Mouse (Mus musculus) layer of hippocampus, postnatal 36 days (tissue): ENCODE measurements around the gene Wdr18. TPM values are rescaled to one million over a fixed set of nuclear protein-coding genes. Genes with fewer than 3 reads are reported as not detected.

Source experiments
- DNase-seq, 2 experiments: peaks; one replicate each; pipeline ENCODE4 v3.0.0; 2022
- total RNA-seq, 2 experiments: library from RNA; stranded (reverse); gene quantifications; 2 replicates each; pipeline ENCODE4 v1.2.3; 2021

Gene Wdr18
- total RNA-seq, 2 experiments from 2014 or later, result 43.2 to 48.2 TPM

DNA sequence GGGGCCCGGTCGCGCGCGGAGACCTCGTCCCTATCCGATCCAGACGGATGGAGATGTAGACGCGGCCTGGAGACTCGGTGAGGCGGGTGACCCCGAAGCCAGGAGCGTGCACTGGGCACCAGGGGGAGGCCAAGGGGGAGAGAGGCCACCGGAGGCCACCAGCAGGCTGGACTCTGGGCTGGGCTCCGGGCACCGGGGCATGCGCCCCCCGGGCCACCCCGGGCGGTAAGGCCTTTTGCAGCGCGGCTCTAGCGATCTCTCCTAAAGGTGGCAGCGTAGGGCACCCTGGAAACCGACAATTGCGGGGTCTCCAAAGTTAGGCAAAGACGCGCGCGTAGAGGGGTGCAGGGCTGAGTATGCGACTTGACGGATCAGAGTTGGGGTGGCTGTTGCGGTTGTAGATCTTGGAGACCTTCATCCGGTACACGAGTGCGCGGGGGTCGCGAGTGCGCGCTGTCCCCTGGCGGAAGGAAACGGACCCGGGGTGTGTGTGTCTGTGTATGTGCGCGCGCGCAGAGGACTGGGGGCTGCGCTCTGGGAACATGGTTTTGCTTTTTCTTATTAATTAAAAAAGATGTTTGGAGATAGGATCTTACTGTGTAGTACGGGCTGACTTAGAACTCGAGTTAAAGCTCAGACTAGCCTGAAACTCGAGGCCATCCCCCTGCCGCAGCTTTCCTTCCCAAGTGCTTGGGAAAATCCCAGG, 32.5 kb upstream of the Wdr18 start:
- peak; percentile 50 to 58 for DNase-seq

DNA sequence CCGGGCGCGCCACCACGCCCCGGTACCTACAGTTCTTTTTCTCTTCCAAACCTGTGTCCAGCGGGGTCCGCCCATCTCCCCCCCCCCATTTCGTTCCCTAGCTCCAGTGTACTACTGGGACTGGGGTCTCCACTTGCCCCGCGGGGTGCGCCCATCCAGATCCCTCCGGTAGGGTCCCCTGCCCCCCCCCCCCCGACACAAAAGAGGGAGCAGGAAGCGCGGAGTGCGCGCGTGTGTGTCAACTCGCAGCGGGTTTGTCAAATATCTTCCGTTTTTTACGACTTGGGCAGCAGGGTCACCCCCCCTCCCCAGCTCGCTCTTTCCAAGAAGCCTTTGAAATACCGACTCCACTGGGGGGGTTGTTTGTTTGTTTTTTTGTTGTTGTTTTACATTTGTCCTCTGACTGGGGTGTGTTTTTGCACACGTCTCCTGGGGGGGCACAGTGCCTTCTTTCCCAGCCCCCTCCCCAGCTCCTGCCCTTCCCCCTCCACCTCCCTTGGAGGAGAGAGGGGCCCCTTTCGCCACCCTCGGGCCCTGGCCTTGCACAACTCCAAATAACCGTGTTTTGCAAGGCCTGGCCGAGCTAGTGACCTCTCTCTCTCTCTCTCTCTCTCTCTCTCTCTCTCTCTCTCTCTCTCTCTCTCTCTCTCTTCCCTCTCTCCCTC, 31.8 kb upstream of the Wdr18 start:
- no peak for DNase-seq

DNA sequence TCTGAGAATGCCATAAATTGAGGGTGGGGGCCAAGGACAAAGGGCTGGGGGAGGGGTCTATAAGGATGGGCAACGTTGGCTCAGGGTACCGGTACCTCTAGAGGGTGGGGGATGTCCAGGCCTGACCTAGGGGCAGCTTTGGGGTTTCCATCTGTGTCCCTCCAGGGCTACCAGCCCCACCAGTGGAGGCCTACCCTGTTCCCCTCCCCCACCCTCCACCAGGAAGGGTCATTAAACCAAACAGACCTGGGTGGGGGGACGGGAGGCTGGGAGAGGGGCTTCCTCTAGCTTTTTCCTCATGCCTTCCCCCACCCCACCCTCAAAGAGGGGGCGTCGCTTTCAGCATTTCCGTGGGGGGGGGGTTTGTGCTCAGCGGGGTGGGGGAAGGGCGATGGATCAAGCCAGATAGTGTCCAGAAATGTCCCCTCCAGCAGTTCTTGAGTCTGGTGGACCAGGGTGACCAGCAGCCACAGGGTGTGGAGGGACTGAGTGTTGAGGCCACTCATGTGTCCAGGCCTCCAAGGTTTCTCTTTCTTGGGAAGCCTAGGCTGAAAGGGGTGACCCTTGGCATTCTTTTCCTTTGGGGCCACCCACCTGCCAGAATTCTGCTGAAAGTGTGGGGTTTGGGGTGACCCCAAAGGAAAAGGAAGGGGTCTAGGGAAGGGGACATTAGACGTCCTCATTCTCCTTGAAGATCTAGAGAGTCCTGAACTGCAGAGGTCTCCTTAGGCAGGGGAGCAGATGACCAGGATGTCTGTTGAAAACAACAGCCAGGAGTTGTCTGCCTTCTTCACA, 30.8 kb upstream of the Wdr18 start:
- no peak for DNase-seq

DNA sequence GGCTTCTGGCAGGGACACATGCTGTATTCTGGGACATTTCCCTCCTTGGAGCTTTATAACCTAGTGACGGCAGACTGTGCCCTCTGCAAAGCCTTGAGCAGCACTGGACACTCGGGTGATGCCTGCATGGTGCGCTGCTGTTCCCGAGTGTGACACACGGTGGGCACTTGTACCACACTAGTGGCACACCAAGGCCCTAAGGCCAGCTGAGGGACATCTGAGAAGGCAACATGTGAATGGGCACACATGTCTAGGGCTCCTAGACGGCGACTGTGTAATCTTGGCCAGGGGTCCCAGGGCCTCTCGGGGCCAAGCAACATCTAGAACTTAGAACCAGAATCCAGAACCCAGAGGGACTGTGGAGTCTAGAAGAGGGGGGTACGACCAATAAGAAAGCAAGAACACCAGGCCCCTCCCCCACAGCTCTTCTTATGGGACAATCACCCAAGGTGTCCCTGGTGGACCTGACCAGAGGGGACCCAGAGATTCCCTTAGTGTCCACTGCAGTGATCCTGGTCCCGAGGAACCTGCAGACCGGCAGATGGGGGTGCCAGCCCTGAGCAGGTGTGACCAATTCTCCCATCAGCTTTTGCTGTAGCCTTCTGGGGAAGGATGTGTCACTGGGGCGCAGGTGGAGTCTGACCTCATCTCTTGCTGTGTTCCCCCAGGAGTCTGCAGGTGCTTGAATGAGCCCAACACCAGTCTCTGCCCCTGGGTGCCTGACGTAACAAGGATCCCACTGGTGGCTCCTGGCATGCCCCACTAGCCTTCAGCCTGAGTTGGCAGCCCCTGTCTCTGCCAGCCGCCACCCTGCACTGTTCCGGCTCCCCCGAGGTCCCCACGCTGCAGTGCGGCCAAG, 29.8 kb upstream of the Wdr18 start:
- no peak for DNase-seq

DNA sequence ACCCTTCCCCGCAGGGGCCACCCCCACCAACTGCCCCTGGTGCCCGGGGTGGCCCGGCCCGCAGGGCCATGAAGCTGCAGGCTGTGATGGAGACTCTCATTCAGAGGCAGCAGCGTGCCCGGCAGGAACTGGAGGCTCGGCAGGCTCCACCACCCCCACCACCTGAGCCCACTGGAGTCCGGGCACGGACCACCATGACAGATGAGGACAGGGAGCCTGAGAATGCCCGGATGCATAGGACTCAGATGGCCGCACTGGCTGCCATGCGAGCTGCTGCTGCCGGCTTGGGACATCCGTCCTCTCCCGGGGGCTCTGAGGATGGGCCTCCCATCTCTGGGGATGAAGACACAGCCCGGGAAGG, 29.1 kb upstream of the Wdr18 start:
- DNase-seq, result no peak

DNA sequence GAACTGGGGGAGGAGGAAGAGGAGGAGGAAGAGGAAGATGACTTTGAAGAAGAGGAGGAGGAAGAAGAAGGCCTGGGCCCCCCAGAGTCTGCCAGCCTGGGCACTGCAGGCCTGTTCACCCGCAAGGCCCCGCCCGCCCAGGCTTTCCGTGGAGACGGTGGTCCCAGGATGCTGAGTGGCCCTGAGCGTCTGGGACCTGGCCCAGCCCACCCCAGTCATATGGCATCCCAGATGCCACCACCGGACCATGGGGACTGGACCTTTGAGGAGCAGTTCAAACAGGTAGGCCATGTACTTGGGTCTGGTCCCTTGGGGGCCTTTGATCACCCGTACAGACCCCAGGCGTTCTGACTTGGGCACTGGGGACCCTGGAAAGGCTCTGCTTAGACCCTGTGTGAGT, 28.2 kb upstream of the Wdr18 start:
- DNase-seq, result no peak

DNA sequence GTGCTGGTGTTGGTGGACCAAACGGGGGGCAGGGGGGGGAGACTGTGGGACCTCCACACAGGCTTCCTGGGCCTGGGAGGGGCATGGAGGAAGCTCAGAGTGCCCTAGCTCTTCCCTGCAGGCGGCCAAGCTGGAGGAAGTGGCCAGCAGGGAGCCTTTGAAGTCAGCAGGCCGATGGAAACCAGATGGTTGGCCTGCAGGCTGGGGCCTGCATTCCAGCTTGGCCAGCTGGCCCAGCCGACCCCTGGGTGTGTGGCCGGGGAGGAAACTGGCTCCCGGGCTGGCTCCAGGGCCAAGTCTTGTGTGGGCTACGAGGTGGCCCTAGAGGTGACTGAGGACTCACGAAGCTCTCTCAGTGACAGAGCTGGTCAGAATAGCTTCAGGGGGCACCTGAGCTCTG, 27.2 kb upstream of the Wdr18 start:
- peak in 1 of 2 experiments; percentile 55 for DNase-seq

DNA sequence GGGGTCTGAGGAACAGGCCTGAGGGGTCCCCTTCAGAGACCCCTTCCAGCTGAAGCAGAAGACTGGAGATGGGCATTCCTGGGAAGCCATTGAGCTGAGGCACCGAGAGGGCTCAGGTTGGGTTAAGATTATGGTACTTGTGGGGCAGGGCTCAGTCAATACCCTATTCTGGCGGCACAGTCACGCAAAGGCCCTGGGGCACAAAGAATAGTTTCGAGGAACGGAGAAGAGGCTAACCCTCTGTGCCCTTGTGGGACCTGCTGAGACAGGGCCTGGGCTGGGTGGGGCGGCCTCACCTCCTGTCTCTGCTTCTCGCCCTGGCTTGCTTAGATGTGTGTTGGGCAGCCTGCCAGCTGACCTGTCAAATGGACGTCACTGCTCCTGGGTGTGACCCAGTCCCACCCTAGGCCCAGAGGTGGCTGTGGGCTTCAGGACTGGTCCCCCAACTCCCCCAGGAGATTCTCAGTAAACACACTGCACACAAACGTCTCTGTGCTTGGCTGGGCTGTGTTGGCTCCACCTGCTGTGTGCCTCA, 26.7 kb upstream of the Wdr18 start:
- no peak for DNase-seq

DNA sequence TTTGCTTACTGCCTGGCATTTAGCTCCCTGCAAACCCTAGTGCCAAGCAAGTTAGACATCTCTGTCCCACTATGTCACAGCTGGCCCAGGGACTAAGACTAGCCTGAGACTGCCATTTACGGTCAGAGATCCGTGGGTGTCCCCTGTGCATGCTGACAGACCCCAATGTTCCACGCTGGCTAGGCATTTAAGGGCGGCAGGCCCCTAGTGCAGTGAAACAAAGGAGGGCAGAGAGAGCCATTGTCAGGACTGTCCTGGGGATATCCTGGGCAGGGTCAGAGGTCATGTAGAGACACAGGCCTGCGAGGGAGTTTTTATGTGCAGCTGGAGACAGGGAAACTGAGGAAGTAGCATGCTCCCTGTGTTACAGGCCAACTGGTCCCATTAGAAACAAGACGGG, 26.1 kb upstream of the Wdr18 start:
- DNase-seq, result no peak

DNA sequence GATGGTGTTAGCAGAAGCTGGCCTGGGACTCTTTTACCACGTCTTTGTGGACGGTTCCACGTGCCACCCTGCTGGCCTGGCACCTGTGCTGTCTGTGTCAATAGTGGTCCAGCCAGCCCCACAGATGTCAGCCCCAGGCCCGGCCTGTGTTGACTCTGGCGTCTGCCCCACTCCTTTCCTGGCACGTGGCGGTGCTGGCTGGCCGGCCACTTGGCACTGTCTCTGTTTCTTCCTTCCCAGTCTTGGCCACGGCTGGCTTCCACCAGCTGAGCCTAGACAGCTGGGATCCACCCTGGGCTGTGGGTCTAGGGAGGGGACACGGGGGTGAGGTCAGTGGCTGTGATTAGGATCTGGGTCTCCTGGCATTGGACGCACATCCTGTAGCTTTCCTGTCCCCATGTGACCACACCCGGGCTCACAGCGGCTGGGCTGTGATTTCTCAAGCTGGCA, 25.7 kb upstream of the Wdr18 start:
- DNase-seq, result peak; percentile 68 to 82

DNA sequence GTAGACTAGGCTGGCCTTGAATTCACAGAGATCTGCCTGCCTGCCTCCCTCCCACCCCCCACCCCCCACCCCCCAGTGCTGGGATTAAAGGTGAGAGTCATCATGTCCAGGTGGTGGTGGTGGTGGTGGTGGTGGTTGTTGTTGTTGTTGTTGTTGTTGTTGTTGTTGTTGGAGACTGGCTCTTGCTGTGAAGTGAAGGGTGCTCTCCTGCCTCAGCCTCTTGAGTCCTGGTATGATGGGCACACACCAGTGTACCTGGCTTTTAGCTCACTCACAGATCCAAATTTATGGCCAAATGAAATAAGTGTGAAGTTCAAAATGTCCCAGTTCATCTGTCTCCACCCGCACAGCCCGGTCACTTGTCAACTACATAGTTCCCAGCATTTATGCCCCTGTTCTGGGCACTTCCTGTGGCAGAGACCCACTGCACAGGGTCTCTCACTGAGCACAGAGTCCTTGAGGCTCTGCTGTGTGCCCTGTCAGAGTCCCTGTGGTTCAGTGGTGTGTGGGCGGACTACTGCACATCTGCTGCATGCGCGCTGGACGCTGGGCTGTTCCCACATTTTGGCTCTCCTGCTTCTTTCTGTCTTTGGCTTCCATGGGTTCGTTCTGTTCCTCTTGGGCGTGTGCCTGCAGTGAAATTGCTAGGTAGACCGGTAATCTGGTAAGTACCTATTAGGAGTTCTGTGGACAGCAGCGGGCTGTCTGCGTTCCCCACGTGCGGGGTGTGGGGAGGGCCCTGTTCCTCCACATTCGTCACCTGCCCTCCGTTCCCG, 25.0 kb upstream of the Wdr18 start:
- no peak for DNase-seq

DNA sequence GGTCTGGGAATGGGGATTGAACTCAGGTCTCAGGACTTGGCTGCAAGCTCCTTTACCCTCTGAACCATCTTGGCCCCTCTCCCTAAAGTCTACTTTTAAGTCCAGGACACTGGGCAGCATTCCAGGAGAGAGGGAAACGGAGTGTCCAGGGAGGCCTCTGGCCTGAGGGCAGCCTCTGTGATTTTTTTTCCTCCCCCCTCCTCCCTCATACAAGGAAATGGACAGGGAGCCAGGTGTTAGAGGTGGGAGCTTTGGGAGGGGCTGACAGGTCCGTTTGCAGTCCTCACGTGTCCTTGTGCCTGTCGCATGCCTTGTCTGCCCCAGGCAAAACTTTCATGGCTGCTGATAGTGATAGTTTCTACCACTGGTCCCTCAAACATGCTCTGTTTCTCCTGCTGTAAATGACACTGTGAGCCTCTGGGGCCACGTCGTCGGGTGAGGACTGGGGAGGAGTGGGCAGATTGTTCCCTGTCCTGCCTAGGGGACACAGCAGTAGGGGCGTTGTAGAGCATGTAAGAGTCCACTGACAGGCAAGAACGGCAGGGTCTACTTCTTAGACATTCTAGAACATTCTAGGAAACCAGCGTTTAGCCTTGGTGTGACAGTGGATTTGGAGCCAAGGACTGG, 23.6 kb upstream of the Wdr18 start:
- DNase-seq, result no peak

DNA sequence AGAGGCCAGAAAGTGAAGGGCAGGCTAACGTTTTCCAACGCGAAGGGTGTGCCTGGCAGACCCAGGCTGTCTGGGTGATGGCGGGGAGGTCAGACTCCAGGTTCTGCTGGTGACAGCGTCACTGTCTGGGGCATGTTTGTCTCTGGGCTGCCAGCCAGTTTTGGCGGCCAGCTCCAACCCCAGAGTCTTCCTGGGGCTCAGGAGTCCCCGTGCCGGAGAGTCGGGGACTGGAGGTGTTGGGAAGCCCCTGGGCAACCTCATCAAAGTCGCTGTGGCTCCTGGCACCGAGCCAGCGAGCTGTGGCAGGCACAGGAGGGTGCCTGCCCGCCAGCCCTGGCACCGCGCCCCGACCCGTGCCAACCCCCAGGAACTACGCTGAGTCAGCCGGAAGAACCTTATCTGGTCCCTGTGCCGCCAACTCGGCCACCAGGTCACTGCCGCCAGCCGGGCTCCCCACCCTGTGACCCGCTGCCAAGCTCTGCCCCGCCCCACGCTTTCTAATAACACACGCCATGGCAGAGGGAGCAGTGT, 23.0 kb upstream of the Wdr18 start:
- DNase-seq, result no peak

DNA sequence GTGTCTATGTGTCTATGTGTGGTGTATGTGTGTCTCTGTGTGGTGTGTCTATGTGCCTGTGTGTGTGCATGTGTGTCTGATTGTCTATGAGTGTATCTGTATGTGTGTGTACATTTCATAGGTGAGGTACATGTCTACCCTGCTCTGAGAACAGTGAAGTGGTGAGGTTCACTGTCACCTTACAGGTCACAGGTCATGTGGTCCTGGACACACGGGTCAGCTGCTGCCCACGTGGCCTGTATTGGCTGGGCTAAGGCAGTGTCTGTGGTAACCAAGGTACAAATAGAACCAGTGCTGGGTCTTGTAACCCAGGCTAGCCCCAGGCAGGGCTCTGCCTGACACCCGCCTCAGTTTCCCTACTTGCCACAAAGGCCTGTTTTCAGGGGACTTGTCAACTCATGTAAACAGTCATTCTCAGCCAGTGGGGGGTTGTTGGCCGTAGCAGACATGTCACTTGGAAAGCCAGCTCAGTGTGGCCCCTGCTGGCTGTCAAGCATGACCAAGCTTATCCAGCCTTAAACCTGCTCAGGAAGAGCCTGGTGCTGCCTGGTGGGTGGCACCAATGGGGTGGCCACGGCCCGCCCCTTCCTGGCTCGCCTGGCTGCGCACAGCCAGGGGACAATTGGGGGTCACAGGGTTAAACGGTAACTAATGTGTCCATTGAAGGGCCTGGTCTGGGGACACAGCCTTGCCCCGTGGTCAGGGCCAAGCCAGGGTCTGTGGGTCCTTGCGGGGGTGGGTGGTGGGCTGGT, 22.0 kb upstream of the Wdr18 start:
- DNase-seq, result no peak

DNA sequence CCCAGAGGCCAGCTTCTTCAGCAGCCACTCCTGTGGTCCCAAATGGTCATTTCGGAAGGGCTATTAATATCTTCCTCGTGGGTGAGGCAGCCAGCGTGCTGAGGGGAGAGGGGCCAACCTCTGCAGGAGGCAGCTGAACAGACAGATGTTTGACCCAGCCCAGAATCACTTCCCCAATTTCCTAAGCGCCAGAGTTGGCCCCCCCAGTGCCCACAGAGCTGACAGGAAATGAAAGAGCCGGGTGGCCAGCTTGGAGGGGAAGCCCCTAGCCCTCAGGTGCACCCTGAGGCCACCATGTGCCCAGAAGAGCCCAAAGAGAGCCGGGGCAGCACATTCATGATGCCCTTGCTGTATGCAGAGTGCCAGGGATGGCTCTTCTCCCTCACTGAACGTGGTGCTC, 19.2 kb upstream of the Wdr18 start:
- no peak for DNase-seq

DNA sequence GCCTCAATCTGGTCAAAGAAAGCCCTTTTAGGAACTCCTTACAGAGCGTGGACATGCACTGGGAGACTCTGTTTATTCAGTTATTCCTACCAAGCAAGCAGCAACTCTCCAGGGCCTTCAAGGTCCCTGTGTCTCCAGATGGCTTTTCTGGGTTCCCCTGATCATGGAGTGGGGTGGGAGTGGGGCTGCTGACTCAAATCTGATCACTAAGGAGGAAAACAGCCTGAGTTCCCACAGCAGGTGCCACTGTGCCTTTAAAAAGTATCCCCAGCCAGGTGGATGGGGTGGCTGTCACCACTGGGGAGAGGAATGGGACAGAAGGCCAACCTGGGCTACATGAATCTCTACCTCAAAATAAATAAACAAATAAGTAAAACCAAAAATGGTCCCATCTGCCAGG, 17.0 kb upstream of the Wdr18 start:
- no peak for DNase-seq

DNA sequence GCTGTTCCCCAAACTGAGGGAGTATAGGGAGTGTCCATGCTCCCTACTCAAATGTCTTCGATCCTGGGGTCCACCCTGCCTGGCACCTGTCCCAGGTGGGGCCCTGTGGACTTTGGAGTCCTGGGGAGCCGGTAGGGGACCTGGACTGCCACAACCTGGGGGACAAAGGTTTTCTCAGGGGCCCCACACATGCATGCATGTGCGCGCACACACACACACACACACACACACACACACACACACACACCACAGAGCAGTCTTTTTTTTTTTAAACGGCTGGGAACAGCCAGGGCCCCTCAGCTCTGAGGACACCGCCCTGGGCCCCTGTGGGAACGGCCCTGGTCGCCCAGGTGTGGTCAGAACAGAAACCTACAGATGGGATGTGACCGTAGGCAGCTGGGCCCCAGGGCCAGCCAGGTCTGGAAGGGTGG, 16.5 kb upstream of the Wdr18 start:
- no peak for DNase-seq

DNA sequence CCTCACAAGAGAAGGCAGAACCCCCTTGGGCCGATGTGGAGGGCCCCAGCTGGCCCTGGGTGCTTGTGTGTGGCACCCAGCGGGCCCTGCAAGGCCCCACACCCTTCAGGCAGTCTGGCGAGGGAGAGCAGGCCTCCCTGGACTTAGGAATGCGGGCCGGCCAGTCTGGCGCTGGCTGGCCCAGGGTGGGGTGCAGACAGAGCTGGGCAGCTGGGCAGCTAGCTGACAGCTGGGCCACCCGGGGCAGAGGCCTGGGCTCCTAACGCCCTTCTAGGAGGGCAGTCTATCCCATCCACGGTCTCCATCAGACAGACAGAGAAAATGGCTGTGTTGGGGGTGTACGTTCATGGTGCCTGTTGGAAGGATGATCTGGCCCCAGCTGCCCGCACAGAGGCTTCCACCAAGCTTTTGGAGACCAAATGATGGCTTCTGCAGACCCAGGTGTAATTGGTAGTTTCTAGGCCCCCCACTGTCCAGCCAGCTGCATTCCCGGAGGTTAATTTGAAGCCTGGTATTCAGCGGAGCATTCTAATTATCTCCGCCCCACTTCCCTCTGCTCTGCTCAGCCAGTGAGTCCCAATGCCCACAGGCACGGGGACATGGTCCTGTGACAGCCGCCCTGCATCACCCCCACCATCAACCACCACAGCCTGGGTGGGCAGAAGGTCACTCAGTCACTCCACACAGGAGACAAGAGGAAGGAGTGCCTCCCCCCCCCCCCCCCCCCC, 14.3 kb upstream of the Wdr18 start:
- no peak for DNase-seq

DNA sequence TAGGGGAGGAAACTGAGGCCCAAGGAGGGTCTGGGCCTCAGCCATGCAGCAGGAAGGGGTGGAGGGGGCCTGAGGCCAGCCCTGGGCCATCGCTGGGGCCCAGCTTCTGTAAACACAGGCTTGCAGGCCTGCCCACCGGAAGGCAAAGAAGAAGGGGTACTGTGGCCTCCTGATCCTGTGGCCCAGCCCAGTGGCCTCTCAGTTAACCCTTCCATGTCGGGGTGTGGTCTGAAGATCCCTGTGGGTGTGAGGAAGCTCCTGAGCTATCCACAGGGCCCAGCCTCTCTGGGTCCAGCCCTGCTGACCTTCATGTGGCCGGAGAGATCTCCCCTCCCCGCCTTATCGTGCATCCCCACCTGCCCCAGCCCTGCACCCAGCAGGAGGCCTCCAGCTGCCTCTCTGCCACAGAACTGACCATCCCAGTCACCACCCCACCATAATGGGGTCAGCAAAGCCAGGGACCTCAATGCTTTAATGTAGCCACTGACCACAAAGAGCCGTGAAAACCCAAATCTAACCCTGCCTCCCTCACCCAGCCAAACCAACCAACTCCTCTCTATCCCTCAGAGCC, 13.1 kb upstream of the Wdr18 start:
- no peak for DNase-seq
